Mouse (Mus musculus): ENCODE measurements at regions not wholly inside any gene's neighbourhood (a gene's known extent, or its start where the extent isn't known, plus 50 kb on each side); places are given as distances from the start of the nearest gene placed in this dataset.

DNA sequence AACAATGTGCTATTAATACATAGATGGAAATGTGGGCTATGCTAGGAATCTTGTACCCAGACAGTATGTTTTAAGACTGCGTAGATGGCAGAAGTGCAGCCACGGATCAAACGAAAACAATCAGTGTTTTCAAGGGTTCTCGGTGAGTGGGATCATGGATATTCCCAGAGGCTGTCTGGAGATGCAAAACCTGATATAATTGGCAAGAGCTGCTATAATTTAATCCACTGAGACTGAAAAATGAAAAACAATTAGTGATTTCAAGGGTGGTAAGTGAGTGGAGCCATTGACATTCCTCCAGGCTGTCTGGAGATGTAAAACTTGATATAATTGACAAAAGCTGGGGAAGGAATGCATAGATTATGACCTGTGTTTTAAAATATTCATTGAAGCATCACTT, 545.5 kb upstream of the Api5 start:
- intact Hi-C loops (cut with DNase I), result no loop called here
- no peak for DNase-seq (ENCODE audit: low spot score in 2 of 2)

DNA sequence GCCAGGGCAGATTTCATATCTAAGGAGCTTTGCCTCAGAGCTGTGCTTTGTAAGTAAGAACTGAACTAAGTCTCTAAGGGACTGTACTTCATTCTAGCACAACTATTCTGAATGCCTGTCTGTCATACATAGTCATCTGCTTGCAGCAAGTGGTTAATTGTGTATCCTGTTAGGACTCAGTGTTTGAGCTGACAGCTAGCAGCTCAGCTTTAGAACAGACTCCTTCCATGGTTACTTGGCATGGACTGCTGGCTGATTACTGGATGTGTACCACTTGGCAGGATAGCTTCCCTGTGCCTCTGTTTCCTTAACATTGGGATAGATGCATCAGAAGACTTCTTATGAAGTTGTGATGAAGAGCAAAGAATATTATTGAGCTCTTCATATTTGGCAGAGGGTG, 525.6 kb upstream of the Api5 start:
- DNase-seq (ENCODE audit: low spot score in 2 of 2), result peak in 1 of 2 experiments; percentile 3

DNA sequence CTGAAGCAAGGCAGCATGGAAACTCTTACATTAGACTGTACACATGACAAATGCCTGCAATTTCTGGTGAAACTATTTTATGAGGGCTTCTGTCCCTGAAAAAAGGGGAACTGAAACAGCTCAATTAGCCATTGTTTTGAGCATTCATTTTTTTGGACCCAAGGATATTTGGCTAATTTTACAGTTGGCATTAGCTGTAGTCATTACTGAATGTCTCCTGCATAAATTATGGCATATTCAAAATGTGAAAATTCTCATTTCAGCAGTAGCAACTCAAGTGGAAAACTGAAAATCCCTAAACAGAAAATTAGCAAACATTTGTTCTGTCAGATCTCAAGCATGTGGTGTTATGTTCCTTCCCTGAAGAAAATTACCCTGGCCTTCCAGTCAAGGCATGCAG, 507.7 kb upstream of the Api5 start:
- intact Hi-C loops (cut with DNase I), result no loop called here
- DNase-seq (ENCODE audit: low spot score in 2 of 2), result no peak

More for the DNA sequence above, 525.6 kb upstream of the Api5 start:
- intact Hi-C loops (cut with DNase I), result no loop called here

DNA sequence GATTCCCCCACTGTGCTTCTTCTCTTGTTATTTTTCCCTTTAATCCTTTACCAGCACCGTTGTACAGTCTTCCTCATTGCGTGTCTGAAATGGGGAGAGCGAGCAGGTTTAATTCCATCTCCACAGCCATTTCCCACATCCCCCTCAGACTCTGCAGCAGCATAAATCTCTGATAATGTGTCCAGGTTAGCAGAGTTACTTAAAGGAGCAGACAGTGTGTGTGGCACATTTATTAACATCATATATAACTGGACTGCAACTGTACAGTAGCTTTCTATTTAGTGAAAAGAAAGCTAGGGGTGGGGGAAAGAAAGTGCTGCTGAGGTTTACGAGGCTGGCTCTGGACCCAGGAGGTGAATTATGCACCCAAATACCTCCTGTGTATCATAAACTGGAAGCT, 494.2 kb upstream of the Api5 start:
- intact Hi-C loops (cut with DNase I), result no loop called here
- DNase-seq (ENCODE audit: low spot score in 2 of 2), result no peak

DNA sequence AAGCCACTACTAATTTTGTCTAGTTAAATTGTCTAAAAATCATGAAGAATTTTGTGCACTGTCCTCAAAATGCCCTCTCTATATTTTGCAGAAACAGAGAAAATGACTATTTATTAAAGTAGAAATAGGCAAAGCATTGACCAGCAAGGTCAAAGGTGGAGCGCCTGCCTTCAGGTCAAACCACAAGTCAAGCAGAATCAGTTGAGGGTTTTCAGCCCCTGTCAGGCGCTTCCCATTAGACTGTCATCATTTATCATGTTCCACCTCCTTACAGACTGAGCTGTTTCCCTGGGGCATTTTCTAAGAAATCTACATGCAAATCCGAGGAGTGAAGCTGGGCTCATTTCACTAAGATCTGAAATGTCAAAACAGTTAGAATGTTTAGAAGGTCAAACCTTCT, 481.4 kb upstream of the Api5 start:
- DNase-seq (ENCODE audit: low spot score in 2 of 2), result no peak
- intact Hi-C loops (cut with DNase I), result no loop called here

DNA sequence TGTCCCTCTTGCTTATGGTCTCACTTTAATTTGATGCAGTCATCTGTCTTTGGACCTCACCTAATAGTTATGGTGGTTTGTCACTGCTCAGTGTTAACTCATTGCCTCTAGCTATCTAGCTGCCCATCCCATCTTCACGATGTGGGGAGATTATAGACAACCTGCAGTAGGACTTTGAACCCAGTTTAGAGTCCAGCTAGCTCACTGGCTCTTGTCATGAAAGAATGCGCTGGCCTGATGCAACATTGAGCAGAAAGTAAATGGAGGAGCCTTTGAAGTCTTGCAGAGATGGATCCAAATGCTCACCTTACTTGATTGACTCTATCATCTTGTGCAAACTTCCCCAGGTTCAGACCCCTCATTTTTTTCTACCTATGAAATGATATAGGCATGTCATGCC, 480.1 kb upstream of the Api5 start:
- intact Hi-C loops (cut with DNase I), result no loop called here
- DNase-seq (ENCODE audit: low spot score in 2 of 2), result no peak

DNA sequence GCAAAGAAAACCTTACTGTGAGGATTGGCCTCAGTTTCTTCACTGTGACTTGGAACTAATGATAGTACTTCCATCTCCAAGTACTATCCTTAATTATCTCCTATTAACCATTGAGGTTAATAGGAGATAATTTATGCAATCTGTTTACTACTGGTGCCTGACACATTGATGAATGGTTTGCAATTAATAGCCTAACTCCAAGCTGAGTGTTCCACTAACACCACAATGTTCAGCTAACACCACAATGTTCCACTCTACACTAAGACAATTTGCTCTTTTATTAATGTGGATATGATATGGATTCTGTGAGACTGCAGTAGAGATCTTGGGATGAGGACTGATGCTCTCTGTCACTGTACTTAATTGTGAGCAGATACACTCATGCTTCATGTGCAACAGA, 463.6 kb upstream of the Api5 start:
- no peak for DNase-seq (ENCODE audit: low spot score in 2 of 2)
- intact Hi-C loops (cut with DNase I), result no loop called here

All from left cerebral cortex, postnatal 25 days (tissue).